Mouse (Mus musculus) hindbrain, embryonic 15.5 days (tissue): Measurements from ENCODE around the gene Pacrg. TPM values are rescaled to one million over a fixed set of nuclear protein-coding genes. Genes with fewer than 3 reads are reported as not detected.

ENCODE experiments used
- ATAC-seq: fragments of 200-750 bp; cut with Nextera tagmentation; 2 replicates; pipeline ENCODE4 v1.8.0; 2017; ENCODE audit warnings: low read depth, moderate number of reproducible peaks, moderate TSS enrichment; ENCODE audit not compliant: low FRiP score
- H3K27ac ChIP-seq: fragments of 300-500 bp; sonication (generic); replicated peaks from 2 replicates; pipeline ENCODE4 v1.5.1; 2015; ENCODE audit warnings: mild to moderate bottlenecking, inconsistent platforms
- H3K27me3 ChIP-seq: fragments of 300-500 bp; sonication (generic); 2 replicates; pipeline ENCODE4 v1.6.1; 2015; ENCODE audit warnings: control low read depth, inconsistent platforms
- H3K36me3 ChIP-seq: fragments of 300-500 bp; sonication (generic); 2 replicates; pipeline ENCODE4 v1.6.1; 2015; ENCODE audit warnings: control low read depth, inconsistent platforms
- H3K4me1 ChIP-seq: fragments of 300-500 bp; sonication (generic); replicated peaks from 2 replicates; pipeline ENCODE4 v1.6.1; 2015; ENCODE audit warnings: control low read depth, inconsistent platforms
- H3K4me2 ChIP-seq: fragments of 300-500 bp; sonication (generic); 2 replicates; pipeline ENCODE4 v1.6.1; 2015; ENCODE audit warnings: moderate library complexity, mild to moderate bottlenecking, inconsistent platforms
- H3K4me3 ChIP-seq: fragments of 300-500 bp; sonication (generic); 2 replicates; pipeline ENCODE4 v1.5.1; 2015; ENCODE audit warnings: mild to moderate bottlenecking, inconsistent platforms
- H3K9ac ChIP-seq: fragments of 300-500 bp; sonication (generic); 2 replicates; pipeline ENCODE4 v1.6.1; 2015; ENCODE audit warnings: inconsistent platforms
- H3K9me3 ChIP-seq: fragments of 300-500 bp; sonication (generic); 2 replicates; pipeline ENCODE4 v1.6.1; 2016; ENCODE audit warnings: control low read depth, inconsistent platforms
- WGBS: fragments of 180-500 bp; shearing (Covaris S2); methylation state at CpG from one replicate; pipeline ENCODE4 v1.1.7; 2015; 5-methylcytosine and 5-hydroxymethylcytosine counted together
- polyA plus RNA-seq: library from polyadenylated mRNA; unstranded; fragments of >200 nt; fragmentation: Nextera tagmentation; extraction: Ambion mirVana; gene quantifications from 2 replicates; pipeline ENCODE4 v1.2.1, GENCODE M21; 2015

The Pacrg gene
- polyA plus RNA-seq, 1 experiment from 2014 or later, result 17.9 TPM

- no peak overlapping the region for H3K4me3 ChIP-seq
- H3K27me3 ChIP-seq, result no peaks in the 10 kb centered on the region
- no peak overlapping the region for H3K9ac ChIP-seq
- no peak overlapping the region for H3K4me2 ChIP-seq
- 76% methylated on average over 3 of the region's 3 CpGs for WGBS
- no peaks in the 10 kb centered on the region for H3K36me3 ChIP-seq
- no peak for ATAC-seq
- H3K4me1 ChIP-seq, result peaks cover 24% of the 10 kb centered on the region
- H3K27ac ChIP-seq, result no peak overlapping the region
- H3K9me3 ChIP-seq, result no peaks in the 10 kb centered on the region
These were observed 310.7 kb downstream of the Pacrg start for GRCm38 (mm10) chr17:10529329-10529955.

- H3K36me3 ChIP-seq, result no peaks in the 10 kb centered on the region
- WGBS, result 83% methylated on average over 7 of the region's 7 CpGs
- no peak overlapping the region for H3K4me3 ChIP-seq
- H3K27ac ChIP-seq, result no peak overlapping the region
- H3K9ac ChIP-seq, result no peak overlapping the region
- no peak overlapping the region for H3K4me2 ChIP-seq
- ATAC-seq, result no peak
- H3K9me3 ChIP-seq, result no peaks in the 10 kb centered on the region
- H3K4me1 ChIP-seq, result peaks cover 9% of the 10 kb centered on the region
- H3K27me3 ChIP-seq, result no peaks in the 10 kb centered on the region
These were observed 318.8 kb downstream of the Pacrg start for GRCm38 (mm10) chr17:10521282-10521681.

- ATAC-seq, result no peak
- no peaks in the 10 kb centered on the region for H3K27me3 ChIP-seq
- H3K36me3 ChIP-seq, result no peaks in the 10 kb centered on the region
- no peak overlapping the region for H3K4me3 ChIP-seq
- H3K9me3 ChIP-seq, result no peaks in the 10 kb centered on the region
- H3K9ac ChIP-seq, result peak overlapping the region; percentile 17; the same call in 1 of the 2 replicates
- H3K4me2 ChIP-seq, result peak overlapping the region; percentile 38
- 12% methylated on average over 11 of the region's 11 CpGs for WGBS
- peak overlapping the region; percentile 64 for H3K27ac ChIP-seq
- H3K4me1 ChIP-seq, result peaks cover 9% of the 10 kb centered on the region
These were observed 320.5 kb downstream of the Pacrg start for GRCm38 (mm10) chr17:10519506-10520155.

GRCm38 (mm10) chr17:10514812-10515211, 325.3 kb downstream of the Pacrg start:
- 0 out of 2 replicates have a peak, but pooled peaks have one; percentile 56 for ATAC-seq
- H3K9ac ChIP-seq, result no peak overlapping the region
- no peaks in the 10 kb centered on the region for H3K36me3 ChIP-seq
- H3K27me3 ChIP-seq, result no peaks in the 10 kb centered on the region
- 56% methylated on average over 6 of the region's 6 CpGs for WGBS
- peaks cover 6% of the 10 kb centered on the region for H3K4me1 ChIP-seq
- no peaks in the 10 kb centered on the region for H3K9me3 ChIP-seq
- no peak overlapping the region for H3K4me3 ChIP-seq
- no peak overlapping the region for H3K4me2 ChIP-seq
- H3K27ac ChIP-seq, result no peak overlapping the region

GRCm38 (mm10) chr17:10510913-10511759, 329.0 kb downstream of the Pacrg start:
- no peak overlapping the region for H3K4me3 ChIP-seq
- no peak for ATAC-seq
- no peak overlapping the region for H3K27ac ChIP-seq
- H3K4me1 ChIP-seq, result peaks cover 17% of the 10 kb centered on the region
- WGBS, result 85% methylated on average over 10 of the region's 10 CpGs
- H3K4me2 ChIP-seq, result no peak overlapping the region
- H3K27me3 ChIP-seq, result no peaks in the 10 kb centered on the region
- H3K9ac ChIP-seq, result no peak overlapping the region
- H3K9me3 ChIP-seq, result no peaks in the 10 kb centered on the region
- H3K36me3 ChIP-seq, result no peaks in the 10 kb centered on the region

- peaks cover 17% of the 10 kb centered on the region for H3K4me1 ChIP-seq
- no peak for ATAC-seq
- H3K9ac ChIP-seq, result no peak overlapping the region
- no peak overlapping the region for H3K27ac ChIP-seq
- no peak overlapping the region for H3K4me3 ChIP-seq
- no peaks in the 10 kb centered on the region for H3K36me3 ChIP-seq
- H3K9me3 ChIP-seq, result no peaks in the 10 kb centered on the region
- WGBS, result 65% methylated on average over 5 of the region's 5 CpGs
- H3K27me3 ChIP-seq, result no peaks in the 10 kb centered on the region
- no peak overlapping the region for H3K4me2 ChIP-seq
These were observed 329.6 kb downstream of the Pacrg start for GRCm38 (mm10) chr17:10510467-10510866.

GRCm38 (mm10) chr17:10508088-10508487, 332.0 kb downstream of the Pacrg start:
- Histone ChIP-seq H3K4me1 (peaks cover 17% of the 10 kb centered on the region), H3K9me3 (no peaks in the 10 kb centered on the region), H3K27ac (peak overlapping the region; percentile 76), H3K4me2 (no peak overlapping the region), H3K27me3 (no peaks in the 10 kb centered on the region), H3K4me3 (no peak overlapping the region), H3K9ac (no peak overlapping the region), H3K36me3 (no peaks in the 10 kb centered on the region)
- no peak for ATAC-seq
- WGBS, result 68% methylated on average over 2 of the region's 2 CpGs

- Histone ChIP-seq H3K9ac (no peak overlapping the region), H3K27me3 (no peaks in the 10 kb centered on the region), H3K27ac (peak overlapping the region; percentile 76), H3K4me1 (peaks cover 17% of the 10 kb centered on the region), H3K36me3 (no peaks in the 10 kb centered on the region), H3K9me3 (no peaks in the 10 kb centered on the region), H3K4me2 (no peak overlapping the region), H3K4me3 (no peak overlapping the region)
- WGBS, result 31% methylated on average over 10 of the region's 10 CpGs
- peak; percentile 95 for ATAC-seq
These were observed 332.6 kb downstream of the Pacrg start for GRCm38 (mm10) chr17:10507466-10507865.

GRCm38 (mm10) chr17:10506896-10507295, 333.2 kb downstream of the Pacrg start:
- no peak overlapping the region for H3K9ac ChIP-seq

GRCm38 (mm10) chr17:10501439-10501838, 338.7 kb downstream of the Pacrg start:
- no peak overlapping the region for H3K4me2 ChIP-seq
- no peak overlapping the region for H3K4me3 ChIP-seq
- no peaks in the 10 kb centered on the region for H3K9me3 ChIP-seq
- H3K4me1 ChIP-seq, result peaks cover 15% of the 10 kb centered on the region
- H3K27ac ChIP-seq, result no peak overlapping the region
- no peaks in the 10 kb centered on the region for H3K27me3 ChIP-seq
- no peak overlapping the region for H3K9ac ChIP-seq
- 82% methylated on average over 2 of the region's 2 CpGs for WGBS
- no peak for ATAC-seq
- no peaks in the 10 kb centered on the region for H3K36me3 ChIP-seq

More at GRCm38 (mm10) chr17:10506896-10507295, 333.2 kb downstream of the Pacrg start:
- Histone ChIP-seq H3K27ac (peak overlapping the region; percentile 76), H3K27me3 (no peaks in the 10 kb centered on the region), H3K4me3 (no peak overlapping the region), H3K36me3 (no peaks in the 10 kb centered on the region), H3K4me1 (peaks cover 17% of the 10 kb centered on the region), H3K4me2 (no peak overlapping the region), H3K9me3 (no peaks in the 10 kb centered on the region)
- 44% methylated on average over 3 of the region's 3 CpGs for WGBS
- no peak for ATAC-seq

- no peak for ATAC-seq
- H3K9me3 ChIP-seq, result no peaks in the 10 kb centered on the region
- no peak overlapping the region for H3K4me3 ChIP-seq
- H3K27me3 ChIP-seq, result no peaks in the 10 kb centered on the region
- no peaks in the 10 kb centered on the region for H3K36me3 ChIP-seq
- H3K9ac ChIP-seq, result no peak overlapping the region
- H3K4me2 ChIP-seq, result no peak overlapping the region
- 39% methylated on average over 12 of the region's 12 CpGs for WGBS
- peaks cover 13% of the 10 kb centered on the region for H3K4me1 ChIP-seq
- no peak overlapping the region for H3K27ac ChIP-seq
These were observed 339.2 kb downstream of the Pacrg start for GRCm38 (mm10) chr17:10500795-10501432.
